ENCODE assay signal across 8 mouse cellular contexts in genomic region chr11:117967249-117968015, GRCm38 (mm10). TPM values are rescaled to one million over a fixed set of nuclear protein-coding genes. Genes with fewer than 3 reads are reported as not detected.
DNase-seq lines count a peak whose midpoint lies in the region; ATAC-seq and TF ChIP-seq lines count a peak whose summit lies in the region.

No protein-coding gene starts in this region.

- no peak for ATAC-seq in kidney, postnatal 0 days (replicated peaks; ENCODE audit: low FRiP score, low read depth)
- ATAC-seq in forebrain, embryonic 11.5 days (replicated peaks; ENCODE audit: low FRiP score), result no peak
- no peak for ATAC-seq in liver, embryonic 11.5 days (replicated peaks; ENCODE audit: low FRiP score)

- no peak for TF ChIP-seq POLR2A in bone marrow, adult 2 months (IDR thresholded peaks at IDR 0.05; ENCODE audit: borderline replicate concordance, control insufficient read depth, low read depth, low read length)

- peak overlapping the region; percentile 96 for H3K4me2 ChIP-seq in kidney, postnatal 0 days (ENCODE audit: low read length)
- peak overlapping the region; percentile 90 for H3K4me2 ChIP-seq in forebrain, embryonic 11.5 days (ENCODE audit: low read depth, low read length, severe bottlenecking)
- H3K4me2 ChIP-seq in liver, embryonic 11.5 days, result peak overlapping the region; percentile 92

- no peaks in the 10 kb centered on the region for H3K27me3 ChIP-seq in kidney, postnatal 0 days (ENCODE audit: insufficient read depth, low read length)
- H3K27me3 ChIP-seq in forebrain, embryonic 11.5 days (ENCODE audit: control insufficient read depth, insufficient read depth, low read length), result peaks cover 19% of the 10 kb centered on the region; the same call in 1 of the 2 replicates
- peaks cover 51% of the 10 kb centered on the region for H3K27me3 ChIP-seq in liver, embryonic 11.5 days (replicated peaks; ENCODE audit: control insufficient read depth, insufficient read depth, low read length)

- 20% methylated on average over 34 of the region's 34 CpGs for WGBS in kidney, postnatal 0 days
- WGBS in bone marrow, adult 2 months, result 63% methylated on average over 34 of the region's 34 CpGs
- 4% methylated on average over 34 of the region's 34 CpGs for WGBS in forebrain, embryonic 11.5 days
- WGBS in liver, embryonic 11.5 days, result 18% methylated on average over 34 of the region's 34 CpGs

- H3K9ac ChIP-seq in kidney, postnatal 0 days (ENCODE audit: low read depth, low read length), result peak overlapping the region; percentile 86
- H3K9ac ChIP-seq in forebrain, embryonic 11.5 days (ENCODE audit: low read length), result peak overlapping the region; percentile 90
- peak overlapping the region; percentile 73 for H3K9ac ChIP-seq in liver, embryonic 11.5 days (ENCODE audit: low read depth, low read length)

- peak overlapping the region; percentile 79 for H3K4me3 ChIP-seq in kidney, postnatal 0 days (replicated peaks; ENCODE audit: low read depth, low read length)
- peak overlapping the region; percentile 53 for H3K4me3 ChIP-seq in bone marrow, adult 2 months (replicated peaks; ENCODE audit: control insufficient read depth, low read depth, low read length)
- peak overlapping the region; percentile 69 for H3K4me3 ChIP-seq in forebrain, embryonic 11.5 days (ENCODE audit: low read depth, low read length)
- H3K4me3 ChIP-seq in liver, embryonic 11.5 days (ENCODE audit: low read depth, low read length), result peak overlapping the region; percentile 58

- H3K27ac ChIP-seq in kidney, postnatal 0 days, result 0 out of 2 replicates have a peak overlapping the region, but pooled peaks have one; percentile 96
- no peak overlapping the region for H3K27ac ChIP-seq in bone marrow, adult 2 months (ENCODE audit: control insufficient read depth, insufficient read depth, low read depth, low read length, poor library complexity)
- no peak overlapping the region for H3K27ac ChIP-seq in forebrain, embryonic 11.5 days (ENCODE audit: low read depth, low read length)
- no peak overlapping the region for H3K27ac ChIP-seq in liver, embryonic 11.5 days (ENCODE audit: low read depth, low read length)

- no peaks in the 10 kb centered on the region for H3K9me3 ChIP-seq in kidney, postnatal 0 days (replicated peaks; ENCODE audit: low read length)
- no peaks in the 10 kb centered on the region for H3K9me3 ChIP-seq in forebrain, embryonic 11.5 days (ENCODE audit: control insufficient read depth, low read length)
- H3K9me3 ChIP-seq in liver, embryonic 11.5 days (ENCODE audit: control insufficient read depth, low read length), result no peaks in the 10 kb centered on the region

- H3K36me3 ChIP-seq in kidney, postnatal 0 days (ENCODE audit: insufficient read depth, low read length), result no peaks in the 10 kb centered on the region
- no peaks in the 10 kb centered on the region for H3K36me3 ChIP-seq in forebrain, embryonic 11.5 days (ENCODE audit: control insufficient read depth, insufficient read depth, low read length)
- no peaks in the 10 kb centered on the region for H3K36me3 ChIP-seq in liver, embryonic 11.5 days (ENCODE audit: control insufficient read depth, insufficient read depth, low read length)

- TF ChIP-seq CTCF in kidney, postnatal 0 days (IDR thresholded peaks at IDR 0.05; ENCODE audit: low read depth), result no peak
- TF ChIP-seq CTCF in bone marrow, adult 2 months (IDR thresholded peaks at IDR 0.05; ENCODE audit: control insufficient read depth, insufficient read depth, low read length), result no peak

- H3K4me1 ChIP-seq in kidney, postnatal 0 days (replicated peaks; ENCODE audit: insufficient read depth, low read length), result peaks cover 35% of the 10 kb centered on the region
- H3K4me1 ChIP-seq in bone marrow, adult 2 months (ENCODE audit: control insufficient read depth, insufficient read depth, low read length), result peaks cover 8% of the 10 kb centered on the region; the same call in 1 of the 2 replicates
- H3K4me1 ChIP-seq in forebrain, embryonic 11.5 days (replicated peaks; ENCODE audit: control insufficient read depth, insufficient read depth, low read length), result peaks cover 48% of the 10 kb centered on the region
- peaks cover 60% of the 10 kb centered on the region for H3K4me1 ChIP-seq in liver, embryonic 11.5 days (replicated peaks; ENCODE audit: control insufficient read depth, insufficient read depth, low read length)

- no peak for DNase-seq in kidney, postnatal 0 days (ENCODE audit: low spot score)
- DNase-seq in kidney, adult 11 months, result no peak
- DNase-seq in forebrain, embryonic 11.5 days (ENCODE audit: low spot score), result peak; percentile 59
- no peak for DNase-seq in liver, embryonic 11.5 days (ENCODE audit: low spot score)
- no peak for DNase-seq in adrenal gland, postnatal 4 days (ENCODE audit: low spot score in 2 of 2)
- no peak for DNase-seq in ovary, postnatal 10 days (ENCODE audit: low spot score)
- DNase-seq in spleen, adult 12 weeks (ENCODE audit: low spot score), result no peak

RNA-seq across cellular contexts. Expression of gene Socs3, which starts 2.4 kb away (rescaled TPM):
- 11.7 and 14.4 TPM in 2 replicates for polyA plus RNA-seq in kidney, postnatal 0 days (2015; fragmentation: Nextera tagmentation; extraction: Ambion mirVana)
- 3.4 and 9.6 TPM in 2 replicates for polyA plus RNA-seq in bone marrow, adult 2 months (2011; ENCODE audit: insufficient read depth, insufficient read length, low replicate concordance, missing spikeins)
- 5.4 and 5.9 TPM in 2 replicates for polyA plus RNA-seq in forebrain, embryonic 11.5 days (2014; fragmentation: Nextera tagmentation; extraction: Ambion mirVana)
- 3.7 and 4.6 TPM in 2 replicates for polyA plus RNA-seq in liver, embryonic 11.5 days (2014; fragmentation: Nextera tagmentation; extraction: Ambion mirVana)
- 10 to 100 TPM; 11.8 to 12.7 TPM for total RNA-seq in adrenal gland, postnatal 4 days (2021)

RNA-seq across cellular contexts. Expression of gene Pgs1, which starts 18.7 kb away (rescaled TPM):
- polyA plus RNA-seq in kidney, postnatal 0 days (2015; fragmentation: Nextera tagmentation; extraction: Ambion mirVana), result 29.6 and 32.0 TPM in 2 replicates
- 27.1 and 67.5 TPM in 2 replicates for polyA plus RNA-seq in bone marrow, adult 2 months (2011; ENCODE audit: insufficient read depth, insufficient read length, low replicate concordance, missing spikeins)
- 43.4 and 45.7 TPM in 2 replicates for polyA plus RNA-seq in forebrain, embryonic 11.5 days (2014; fragmentation: Nextera tagmentation; extraction: Ambion mirVana)
- 31.5 and 31.9 TPM in 2 replicates for polyA plus RNA-seq in liver, embryonic 11.5 days (2014; fragmentation: Nextera tagmentation; extraction: Ambion mirVana)
- total RNA-seq in adrenal gland, postnatal 4 days (2021), result 10 to 100 TPM; 39.1 to 40.4 TPM
